Mouse (Mus musculus) liver, adult 2 months (tissue): ENCODE measurements at regions not wholly inside any gene's neighbourhood (a gene's known extent, or its start where the extent isn't known, plus 50 kb on each side); places are given as distances from the start of the nearest gene placed in this dataset.

Experiments
- DNase-seq: peaks from one replicate; pipeline ENCODE4 v3.0.0-alpha.2; 2011; ENCODE audit warnings: low read depth, low spot score; ENCODE audit errors: extremely low read depth
- H3K27ac ChIP-seq: fragments of 200-500 bp; replicated peaks from 2 replicates; pipeline ENCODE4 v1.5.1; 2012; ENCODE audit warnings: low read depth, mild to moderate bottlenecking, control low read depth, inconsistent platforms, low read length; ENCODE audit not compliant: insufficient read depth
- H3K27me3 ChIP-seq: fragments of 200-500 bp; 2 replicates; pipeline ENCODE4 v1.6.1; 2012; ENCODE audit warnings: mild to moderate bottlenecking, moderate library complexity, low read length, inconsistent platforms; ENCODE audit not compliant: control insufficient read depth, insufficient read depth
- H3K36me3 ChIP-seq: fragments of 200-500 bp; 2 replicates; pipeline ENCODE4 v1.6.1; 2012; ENCODE audit warnings: low read length, inconsistent platforms; ENCODE audit not compliant: control insufficient read depth, insufficient read depth
- H3K4me1 ChIP-seq: fragments of 200-500 bp; 2 replicates; pipeline ENCODE4 v1.6.1; 2011; ENCODE audit warnings: low read length; ENCODE audit not compliant: control insufficient read depth, insufficient read depth
- H3K4me3 ChIP-seq: fragments of 200-500 bp; 2 replicates; pipeline ENCODE4 v1.5.1; 2011; ENCODE audit warnings: low read depth, mild to moderate bottlenecking, control low read depth, low read length, moderate library complexity; ENCODE audit not compliant: insufficient read depth
- H3K79me2 ChIP-seq: fragments of 200-500 bp; 2 replicates; pipeline ENCODE4 v1.6.1; 2012; ENCODE audit warnings: inconsistent platforms, mild to moderate bottlenecking, low read length, moderate library complexity; ENCODE audit not compliant: control insufficient read depth, insufficient read depth
- H3K9ac ChIP-seq: fragments of 200-500 bp; 2 replicates; pipeline ENCODE4 v1.6.1; 2012; ENCODE audit warnings: low read depth, mild to moderate bottlenecking, control low read depth, inconsistent platforms, low read length
- CTCF ChIP-seq: fragments of 200-500 bp; IDR thresholded peaks from 2 replicates; pipeline ENCODE4 v1.5.1; 2011; ENCODE audit warnings: low read depth, low read length, control low read depth
- POLR2A ChIP-seq: fragments of 200-500 bp; IDR thresholded peaks from 2 replicates; pipeline ENCODE4 v1.6.1; 2011; ENCODE audit warnings: low read length, control low read depth; ENCODE audit not compliant: insufficient read depth; ENCODE audit errors: extremely low read depth
- WGBS: fragments of 180-500 bp; shearing (Covaris S2); methylation state at CpG from one replicate; pipeline ENCODE4 v1.1.7; 2018; 5-methylcytosine and 5-hydroxymethylcytosine counted together

DNA sequence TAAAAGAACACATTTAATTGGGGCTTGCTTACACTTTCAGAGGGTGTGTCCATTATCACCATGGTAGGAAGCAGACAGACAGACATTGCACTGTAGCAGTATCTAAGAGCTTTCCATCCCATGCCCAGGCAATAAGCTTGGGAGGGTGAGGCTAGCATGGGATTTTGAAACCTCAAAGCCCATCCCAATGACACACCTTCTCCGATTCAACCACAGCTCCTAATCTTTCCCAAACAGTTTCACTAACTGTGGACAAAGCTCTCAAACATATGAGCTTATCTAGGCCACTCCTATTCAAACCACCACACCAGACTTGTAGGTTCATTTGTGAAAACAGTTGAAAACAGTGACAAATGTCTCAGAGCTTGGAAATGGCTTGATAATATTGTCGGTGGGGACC, 101.0 kb upstream of the Nck2 start:
- no peaks in the 10 kb centered on the region for H3K4me1 ChIP-seq
- H3K27ac ChIP-seq, result no peak overlapping the region
- DNase-seq, result no peak
- H3K79me2 ChIP-seq, result no peaks in the 10 kb centered on the region
- TF ChIP-seq CTCF, result no peak
- TF ChIP-seq POLR2A, result no peak
- H3K9ac ChIP-seq, result no peak overlapping the region
- H3K36me3 ChIP-seq, result no peaks in the 10 kb centered on the region
- no peak overlapping the region for H3K4me3 ChIP-seq
- 81% methylated on average over 2 of the region's 2 CpGs for WGBS
- no peaks in the 10 kb centered on the region for H3K27me3 ChIP-seq

GRCm38 (mm10) chr1:43344001-43344400, 100.4 kb upstream of the Nck2 start:
- WGBS, result 98% methylated on average over 5 of the region's 5 CpGs
- no peak for TF ChIP-seq CTCF
- TF ChIP-seq POLR2A, result no peak
- no peaks in the 10 kb centered on the region for H3K4me1 ChIP-seq
- no peak for DNase-seq
- H3K79me2 ChIP-seq, result no peaks in the 10 kb centered on the region
- no peaks in the 10 kb centered on the region for H3K36me3 ChIP-seq
- no peak overlapping the region for H3K9ac ChIP-seq
- no peaks in the 10 kb centered on the region for H3K27me3 ChIP-seq
- H3K4me3 ChIP-seq, result no peak overlapping the region
- H3K27ac ChIP-seq, result no peak overlapping the region

DNA sequence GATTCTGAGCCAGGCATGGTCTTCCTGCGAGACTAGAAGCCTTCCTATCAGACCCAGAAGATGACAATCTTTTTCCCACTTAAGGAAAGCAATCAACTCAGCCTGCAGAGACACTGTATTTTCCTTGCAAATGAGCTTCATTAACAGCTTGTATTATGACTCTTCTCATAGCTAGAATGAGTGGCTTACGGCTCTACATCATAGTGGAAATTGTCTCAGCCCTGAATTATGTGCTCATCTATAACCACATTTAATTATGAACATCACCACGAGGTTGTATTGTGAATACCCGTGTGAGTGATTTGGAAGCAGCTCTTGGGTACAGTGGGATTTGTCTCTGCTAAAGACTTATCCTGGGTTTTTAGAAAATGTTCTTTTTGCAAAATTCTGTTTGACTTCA, 97.2 kb upstream of the Nck2 start:
- no peak for DNase-seq
- WGBS, result 86% methylated on average over 4 of the region's 4 CpGs
- no peaks in the 10 kb centered on the region for H3K4me1 ChIP-seq
- H3K4me3 ChIP-seq, result no peak overlapping the region
- no peaks in the 10 kb centered on the region for H3K79me2 ChIP-seq
- H3K9ac ChIP-seq, result no peak overlapping the region
- no peak for TF ChIP-seq CTCF
- no peak for TF ChIP-seq POLR2A
- no peak overlapping the region for H3K27ac ChIP-seq
- H3K27me3 ChIP-seq, result no peaks in the 10 kb centered on the region
- H3K36me3 ChIP-seq, result no peaks in the 10 kb centered on the region

- no peak for DNase-seq
- H3K4me3 ChIP-seq, result no peak overlapping the region
- H3K27me3 ChIP-seq, result no peaks in the 10 kb centered on the region
- H3K9ac ChIP-seq, result no peak overlapping the region
- H3K79me2 ChIP-seq, result no peaks in the 10 kb centered on the region
- no peaks in the 10 kb centered on the region for H3K36me3 ChIP-seq
- no peak overlapping the region for H3K27ac ChIP-seq
- H3K4me1 ChIP-seq, result no peaks in the 10 kb centered on the region
- WGBS, result 92% methylated on average over 3 of the region's 3 CpGs
- TF ChIP-seq POLR2A, result no peak
- TF ChIP-seq CTCF, result no peak
Measured at GRCm38 (mm10) chr1:43349966-43350365, 94.4 kb upstream of the Nck2 start.

DNA sequence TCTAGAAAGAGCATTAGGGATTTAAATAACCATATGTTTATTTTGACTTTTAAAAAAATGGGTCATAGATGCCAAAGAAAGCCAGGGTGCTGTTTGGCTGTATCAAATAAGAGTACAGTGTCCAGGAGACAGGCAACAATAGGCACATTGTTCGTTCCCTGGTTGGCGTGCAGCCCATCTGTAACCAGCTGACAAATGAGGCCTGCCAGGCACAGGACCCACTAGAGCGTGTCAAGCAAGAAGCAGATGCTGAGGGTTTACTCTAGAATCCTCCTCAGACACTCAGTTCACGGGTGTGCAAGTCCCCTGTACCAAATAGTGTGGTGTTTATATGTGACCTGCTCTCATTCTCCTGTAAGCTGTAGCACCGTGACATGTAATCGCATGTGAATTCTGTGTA, 86.2 kb upstream of the Nck2 start:
- TF ChIP-seq CTCF (no peak), POLR2A (no peak)
- H3K27ac ChIP-seq, result no peak overlapping the region
- DNase-seq, result no peak
- no peaks in the 10 kb centered on the region for H3K79me2 ChIP-seq
- H3K4me3 ChIP-seq, result no peak overlapping the region
- no peaks in the 10 kb centered on the region for H3K36me3 ChIP-seq
- H3K27me3 ChIP-seq, result no peaks in the 10 kb centered on the region
- WGBS, result 93% methylated on average over 6 of the region's 6 CpGs
- H3K9ac ChIP-seq, result no peak overlapping the region
- H3K4me1 ChIP-seq, result peaks cover 3% of the 10 kb centered on the region

GRCm38 (mm10) chr1:43359662-43360061, 84.7 kb upstream of the Nck2 start:
- H3K4me3 ChIP-seq, result no peak overlapping the region
- no peak for DNase-seq
- TF ChIP-seq CTCF, result no peak
- H3K27ac ChIP-seq, result no peak overlapping the region
- 89% methylated on average over 4 of the region's 4 CpGs for WGBS
- no peaks in the 10 kb centered on the region for H3K79me2 ChIP-seq
- H3K27me3 ChIP-seq, result no peaks in the 10 kb centered on the region
- no peaks in the 10 kb centered on the region for H3K36me3 ChIP-seq
- H3K4me1 ChIP-seq, result peaks cover 3% of the 10 kb centered on the region
- H3K9ac ChIP-seq, result no peak overlapping the region

- Histone ChIP-seq H3K27ac (no peak overlapping the region), H3K27me3 (no peaks in the 10 kb centered on the region), H3K4me1 (peaks cover 3% of the 10 kb centered on the region), H3K9ac (no peak overlapping the region), H3K36me3 (no peaks in the 10 kb centered on the region), H3K4me3 (no peak overlapping the region), H3K79me2 (no peaks in the 10 kb centered on the region)
- no peak for DNase-seq
- TF ChIP-seq CTCF (no peak), POLR2A (no peak)
- 80% methylated on average over 8 of the region's 8 CpGs for WGBS
Measured at GRCm38 (mm10) chr1:43360291-43360690, 84.1 kb upstream of the Nck2 start.
